Mouse (Mus musculus) G1E-ER4 (cell line): ENCODE results near the gene Pik3c2g. TPM values are rescaled to one million over a fixed set of nuclear protein-coding genes. Genes with fewer than 3 reads are reported as not detected.

ENCODE experiments used
- GATA1 ChIP-seq: IDR thresholded peaks from one replicate; pipeline ENCODE4 v1.8.0; 2012; ENCODE audit warnings: low read length, inconsistent platforms
- polyA plus RNA-seq: library from polyadenylated mRNA; stranded (reverse); fragments of >175 nt; gene quantifications from 2 replicates; pipeline ENCODE4 v1.2.3, GENCODE M21; 2012

Pik3c2g gene
- polyA plus RNA-seq, 1 experiment: not detected

GRCm38 (mm10) chr6:139634561-139634960, 47.5 kb downstream of the Pik3c2g start:
- TF ChIP-seq GATA1: no peak

- no peak for TF ChIP-seq GATA1
These were observed 68.4 kb downstream of the Pik3c2g start for GRCm38 (mm10) chr6:139655399-139655798.

GRCm38 (mm10) chr6:139662462-139662861, 75.4 kb downstream of the Pik3c2g start:
- TF ChIP-seq GATA1: no peak

GRCm38 (mm10) chr6:139718416-139718984, 131.5 kb downstream of the Pik3c2g start:
- no peak for TF ChIP-seq GATA1

GRCm38 (mm10) chr6:139719639-139720221, 132.7 kb downstream of the Pik3c2g start:
- no peak for TF ChIP-seq GATA1

- TF ChIP-seq GATA1: no peak
These were observed 148.9 kb downstream of the Pik3c2g start for GRCm38 (mm10) chr6:139735708-139736626.

GRCm38 (mm10) chr6:139738350-139738749, 151.3 kb downstream of the Pik3c2g start:
- no peak for TF ChIP-seq GATA1

GRCm38 (mm10) chr6:139742693-139743432, 155.8 kb downstream of the Pik3c2g start:
- TF ChIP-seq GATA1: no peak

GRCm38 (mm10) chr6:139746758-139747479, 159.9 kb downstream of the Pik3c2g start:
- TF ChIP-seq GATA1: no peak

- TF ChIP-seq GATA1: no peak
These were observed 161.2 kb downstream of the Pik3c2g start for GRCm38 (mm10) chr6:139748091-139748771.

- no peak for TF ChIP-seq GATA1
These were observed 163.6 kb downstream of the Pik3c2g start for GRCm38 (mm10) chr6:139750599-139750998.

- TF ChIP-seq GATA1: no peak
These were observed 164.0 kb downstream of the Pik3c2g start for GRCm38 (mm10) chr6:139751022-139751421.

- TF ChIP-seq GATA1: no peak
These were observed 170.9 kb downstream of the Pik3c2g start for GRCm38 (mm10) chr6:139757876-139758275.

- no peak for TF ChIP-seq GATA1
These were observed 174.0 kb downstream of the Pik3c2g start for GRCm38 (mm10) chr6:139760978-139761377.

GRCm38 (mm10) chr6:139764398-139764797, 177.4 kb downstream of the Pik3c2g start:
- no peak for TF ChIP-seq GATA1
